Mouse (Mus musculus): ENCODE measurements around the gene Fan1. TPM values are rescaled to one million over a fixed set of nuclear protein-coding genes. Genes with fewer than 3 reads are reported as not detected.

Fan1 gene
- total RNA-seq, 2 experiments from 2014 or later = 11.4 to 12.1 TPM

DNA sequence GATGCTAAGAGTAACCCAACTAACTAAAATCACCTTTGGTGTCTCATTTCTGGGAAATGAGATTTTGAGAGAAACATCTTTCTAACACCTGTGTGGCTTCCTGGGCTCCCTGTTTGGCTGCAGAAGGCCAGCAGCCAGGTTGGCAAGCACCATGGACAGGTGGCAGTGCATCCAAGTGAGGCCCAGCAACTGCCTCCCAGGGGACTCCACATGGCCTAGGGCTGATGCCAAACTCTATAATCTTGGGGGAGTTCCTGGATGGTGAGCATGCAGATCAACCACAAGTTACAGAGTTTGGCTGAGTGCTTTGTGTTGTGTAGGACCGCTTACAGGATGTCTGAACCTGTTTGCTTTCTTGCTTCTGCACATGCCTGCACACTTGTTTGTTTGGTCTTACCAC is 41.2 kb downstream of the Fan1 start:
- no peak for DNase-seq (ENCODE audit: low spot score in 2 of 2)

- DNase-seq (ENCODE audit: low spot score in 2 of 2) = no peak
Observed at GRCm38 (mm10) chr7:64331309-64331708, 42.6 kb downstream of the Fan1 start.

GRCm38 (mm10) chr7:64327486-64327885 is 46.4 kb downstream of the Fan1 start:
- DNase-seq (ENCODE audit: low spot score in 2 of 2) = no peak

DNA sequence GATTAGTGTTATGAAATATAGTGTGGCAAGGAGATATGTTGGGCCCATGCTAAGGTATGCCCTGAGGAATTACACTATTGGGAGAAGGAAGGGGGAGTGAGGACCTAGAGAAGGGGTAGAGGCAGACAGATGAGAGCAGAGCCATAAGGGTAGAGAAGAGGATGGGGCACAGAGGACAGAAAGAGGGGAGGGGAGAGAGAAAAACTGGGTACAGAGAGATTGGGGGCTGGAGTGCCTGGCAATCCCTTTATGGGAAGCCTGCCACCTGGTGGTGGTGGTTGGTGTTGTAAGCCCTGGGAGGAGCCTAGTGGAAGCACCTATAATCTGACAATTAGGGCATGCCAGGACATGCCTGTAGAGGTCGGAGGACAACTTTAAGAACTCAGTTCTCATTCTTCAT is 47.0 kb downstream of the Fan1 start:
- DNase-seq (ENCODE audit: low spot score in 2 of 2) = peak; percentile 62 to 89

DNA sequence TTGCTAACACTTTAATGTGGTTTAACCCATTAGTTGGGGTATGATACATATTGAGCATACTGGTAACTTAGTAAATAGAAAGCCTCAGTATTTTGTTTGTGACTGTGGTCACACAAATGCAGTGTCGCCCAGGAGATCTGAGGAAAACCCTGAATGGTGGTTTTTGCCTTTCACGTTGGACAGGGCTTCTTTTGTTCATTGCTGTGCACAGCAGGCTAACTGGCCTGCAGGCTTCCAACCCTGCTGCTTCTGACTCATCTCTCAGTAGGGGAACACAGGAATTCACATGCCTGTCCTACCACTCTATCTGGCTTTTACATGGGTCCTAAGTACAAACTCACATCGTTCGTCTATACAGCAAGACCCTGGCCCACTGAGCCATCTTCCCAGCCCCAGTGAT is 52.2 kb downstream of the Fan1 start:
- DNase-seq (ENCODE audit: low spot score in 2 of 2) = no peak

DNA sequence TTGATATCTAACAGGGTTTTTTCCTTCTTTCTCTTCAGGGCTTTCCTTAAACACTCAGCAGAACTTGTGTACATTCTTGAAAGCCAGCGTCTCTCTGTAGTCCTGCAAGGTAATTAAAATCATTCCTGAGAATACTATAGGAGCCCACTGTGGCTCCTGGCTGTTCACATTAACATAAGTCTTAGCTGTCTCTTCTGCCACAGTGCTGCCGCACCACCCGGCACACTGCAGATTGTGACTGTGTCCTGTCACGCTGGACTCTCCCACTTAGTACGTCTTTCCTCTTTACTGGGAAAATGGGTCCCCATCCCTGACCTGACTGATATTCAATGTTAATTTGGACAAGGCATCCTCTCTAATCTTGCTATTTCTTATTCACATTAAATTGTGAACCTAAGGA is 52.8 kb downstream of the Fan1 start:
- no peak for DNase-seq (ENCODE audit: low spot score in 2 of 2)

GRCm38 (mm10) chr7:64312811-64313210 is 61.1 kb downstream of the Fan1 start:
- no peak for DNase-seq (ENCODE audit: low spot score in 2 of 2)

- no peak for DNase-seq (ENCODE audit: low spot score in 2 of 2)
Observed at GRCm38 (mm10) chr7:64310756-64311155, 63.1 kb downstream of the Fan1 start.

DNA sequence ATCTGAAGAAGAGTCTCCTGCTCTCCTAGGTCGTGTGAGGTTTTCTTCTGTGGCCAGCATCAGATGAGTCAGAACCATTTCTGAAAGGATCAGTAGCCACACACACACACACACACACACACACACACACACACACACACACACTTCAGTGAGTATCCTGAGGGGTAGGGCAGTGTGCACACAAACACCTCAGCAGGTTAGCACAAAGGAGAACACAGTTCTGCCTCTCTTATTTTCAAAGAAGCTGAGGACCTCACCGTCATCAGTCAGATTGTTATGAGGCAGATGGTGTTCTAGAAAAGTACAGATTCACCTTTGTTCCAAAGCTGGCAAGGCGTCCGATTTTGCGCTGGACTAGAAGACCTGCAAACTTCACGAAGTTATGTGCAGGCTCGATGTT is 63.7 kb downstream of the Fan1 start:
- DNase-seq (ENCODE audit: low spot score in 2 of 2) = no peak

Other genes with a start within 250 kb of the Fan1 start
- gene Trpm1, start 220.3 kb downstream of the Fan1 start, total RNA-seq (2021) = not detected
- gene Mtmr10, start 86.4 kb downstream of the Fan1 start, total RNA-seq (2021) = 10 to 100 TPM; 13.3 to 17.2 TPM
- gene Mphosph10, start 18.2 kb upstream of the Fan1 start, total RNA-seq (2021) = 10 to 100 TPM; 21.1 to 25.2 TPM
- 10 to 100 TPM; 49.2 to 57.9 TPM for gene Mcee, start 18.5 kb upstream of the Fan1 start, total RNA-seq (2021)
- gene Apba2, start 127.6 kb upstream of the Fan1 start, total RNA-seq (2021) = 100 to 1,000 TPM; 247 to 248 TPM